Mouse (Mus musculus) embryonic facial prominence, embryonic 13.5 days (tissue): ENCODE data around the gene Slc17a7. TPM values are rescaled to one million over a fixed set of nuclear protein-coding genes. Genes with fewer than 3 reads are reported as not detected.

Source experiments
- ATAC-seq: fragments of 200-750 bp; cut with Nextera tagmentation; 2 replicates; pipeline ENCODE4 v1.8.0; 2017; ENCODE audit warnings: low read depth; ENCODE audit not compliant: insufficient number of reproducible peaks, insufficient read depth, low FRiP score, low TSS enrichment
- H3K27ac ChIP-seq: fragments of 300-500 bp; sonication (generic); 2 replicates; pipeline ENCODE4 v1.5.1; 2015; ENCODE audit warnings: moderate library complexity, mild to moderate bottlenecking, inconsistent platforms
- H3K27me3 ChIP-seq: fragments of 300-500 bp; sonication (generic); 2 replicates; pipeline ENCODE4 v1.6.1; 2015; ENCODE audit warnings: mild to moderate bottlenecking, inconsistent platforms
- H3K36me3 ChIP-seq: fragments of 300-500 bp; sonication (generic); 2 replicates; pipeline ENCODE4 v1.6.1; 2015; ENCODE audit warnings: mild to moderate bottlenecking, inconsistent platforms
- H3K4me1 ChIP-seq: fragments of 300-500 bp; sonication (generic); 2 replicates; pipeline ENCODE4 v1.6.1; 2015; ENCODE audit warnings: inconsistent platforms
- H3K4me2 ChIP-seq: fragments of 300-500 bp; sonication (generic); 2 replicates; pipeline ENCODE4 v1.6.1; 2015; ENCODE audit warnings: moderate library complexity, mild to moderate bottlenecking, inconsistent platforms
- H3K4me3 ChIP-seq: fragments of 300-500 bp; sonication (generic); 2 replicates; pipeline ENCODE4 v1.5.1; 2015; ENCODE audit warnings: mild to moderate bottlenecking, inconsistent platforms
- H3K9ac ChIP-seq: fragments of 300-500 bp; sonication (generic); 2 replicates; pipeline ENCODE4 v1.6.1; 2015; ENCODE audit warnings: mild to moderate bottlenecking, inconsistent platforms
- H3K9me3 ChIP-seq: fragments of 300-500 bp; sonication (generic); 2 replicates; pipeline ENCODE4 v1.6.1; 2016; ENCODE audit warnings: inconsistent platforms
- WGBS: fragments of 180-500 bp; shearing (Covaris S2); methylation state at CpG from one replicate; pipeline ENCODE4 v1.1.7; 2015; ENCODE audit warnings: mixed read lengths; 5-methylcytosine and 5-hydroxymethylcytosine counted together
- microRNA counts: library from miRNA; unstranded; fragments of <30 nt; microRNA quantifications from one replicate; lab custom pipeline; 2016
- microRNA-seq: library from miRNA; unstranded; fragments of <30 nt; microRNA quantifications from one replicate; pipeline ENCODE4, GENCODE M21; 2016
- polyA plus RNA-seq: library from polyadenylated mRNA; unstranded; fragments of >200 nt; fragmentation: Nextera tagmentation; extraction: Ambion mirVana; gene quantifications from 2 replicates; pipeline ENCODE4 v1.2.1, GENCODE M21; 2015

Gene Slc17a7
- polyA plus RNA-seq, 1 experiment from 2014 or later = 0.22 TPM

DNA sequence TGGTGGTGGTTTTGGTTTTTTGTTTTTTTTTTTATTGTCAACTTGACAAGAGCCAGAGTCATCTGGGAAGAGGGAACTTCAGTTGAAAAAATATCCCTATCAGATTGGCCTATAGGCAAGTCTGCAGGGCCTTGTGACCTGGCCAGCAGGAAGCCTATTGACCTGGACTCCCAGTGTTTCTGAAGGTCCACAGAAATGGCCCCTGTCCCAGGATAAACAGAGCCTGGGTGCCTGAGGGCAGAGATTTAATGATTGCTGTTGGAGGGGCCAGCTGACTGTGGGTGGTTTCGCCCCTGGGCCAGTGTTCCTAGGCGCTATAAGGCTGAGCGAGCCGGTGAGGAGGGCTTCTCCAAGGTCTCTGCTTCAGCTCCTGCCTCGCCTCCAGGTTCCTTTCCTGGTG lies 50.0 kb downstream of the Slc17a7 start:
- WGBS = 51% methylated on average over 5 of the region's 5 CpGs
- Histone ChIP-seq H3K27me3 (peaks cover 35% of the 10 kb centered on the region), H3K36me3 (peaks cover 17% of the 10 kb centered on the region), H3K4me1 (peaks cover 34% of the 10 kb centered on the region), H3K9me3 (0 out of 2 replicates have a peak, but pooled peaks cover under 1% of the 10 kb centered on the region), H3K9ac (no peak overlapping the region), H3K4me3 (no peak overlapping the region), H3K4me2 (no peak overlapping the region), H3K27ac (no peak overlapping the region)
- ATAC-seq = no peak

DNA sequence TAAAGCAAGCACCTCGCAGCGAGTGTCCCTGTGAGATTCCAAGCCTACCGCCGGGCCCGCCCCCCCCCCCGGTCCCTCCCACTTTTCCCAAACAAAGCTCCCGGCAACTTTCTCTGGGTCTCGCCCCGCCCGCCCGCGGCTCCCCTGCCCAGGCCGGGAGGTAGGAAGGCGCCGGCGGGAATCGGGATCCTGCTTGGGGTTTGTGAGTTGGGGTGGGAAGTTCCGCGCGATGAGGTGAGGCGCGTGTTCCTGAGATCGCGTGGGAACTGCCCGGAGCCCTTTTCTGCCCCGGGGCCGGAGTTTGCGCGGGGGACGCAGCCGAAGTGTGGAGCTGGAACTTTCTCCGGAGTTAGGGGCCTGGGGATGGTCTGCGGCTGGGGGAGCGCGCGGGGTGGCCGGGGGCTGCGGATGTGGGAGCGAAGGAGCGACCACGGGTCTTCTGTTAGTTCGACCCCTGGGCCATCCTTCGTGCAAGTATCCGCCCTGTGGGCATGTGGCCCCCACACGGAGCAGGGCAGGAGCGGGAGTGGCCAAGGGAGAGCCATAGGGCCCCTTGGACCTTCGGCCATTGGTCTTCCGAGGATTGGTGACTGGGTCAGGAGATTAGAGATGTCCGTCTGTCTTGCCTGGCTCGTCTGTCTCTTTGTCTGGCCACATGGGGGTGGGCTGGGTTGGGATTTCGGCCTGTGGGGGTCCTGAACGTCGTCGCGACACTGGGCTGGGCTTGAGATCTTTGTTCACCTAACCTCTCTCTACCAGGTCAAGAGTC lies 52.1 kb downstream of the Slc17a7 start, which contains the start of gene Tead2:
TSS of gene Tead2 (plus strand) at position 81 of the 769 bp plus-strand sequence.
- Histone ChIP-seq H3K27me3 (peaks cover 19% of the 10 kb centered on the region), H3K4me2 (peak within 1 kb of the TSS; percentile 84), H3K27ac (peak within 1 kb of the TSS; percentile 99), H3K9ac (peak within 1 kb of the TSS; percentile 99), H3K9me3 (no peaks in the 10 kb centered on the region), H3K4me3 (peak within 1 kb of the TSS; percentile 89), H3K36me3 (peaks cover 39% of the 10 kb centered on the region), H3K4me1 (peaks cover 41% of the 10 kb centered on the region)
- peak; percentile 39; the same call in 1 of the 2 replicates for ATAC-seq
- whole genome bisulfite sequencing = under 1% methylated on average over 53 of the region's 55 CpGs

DNA sequence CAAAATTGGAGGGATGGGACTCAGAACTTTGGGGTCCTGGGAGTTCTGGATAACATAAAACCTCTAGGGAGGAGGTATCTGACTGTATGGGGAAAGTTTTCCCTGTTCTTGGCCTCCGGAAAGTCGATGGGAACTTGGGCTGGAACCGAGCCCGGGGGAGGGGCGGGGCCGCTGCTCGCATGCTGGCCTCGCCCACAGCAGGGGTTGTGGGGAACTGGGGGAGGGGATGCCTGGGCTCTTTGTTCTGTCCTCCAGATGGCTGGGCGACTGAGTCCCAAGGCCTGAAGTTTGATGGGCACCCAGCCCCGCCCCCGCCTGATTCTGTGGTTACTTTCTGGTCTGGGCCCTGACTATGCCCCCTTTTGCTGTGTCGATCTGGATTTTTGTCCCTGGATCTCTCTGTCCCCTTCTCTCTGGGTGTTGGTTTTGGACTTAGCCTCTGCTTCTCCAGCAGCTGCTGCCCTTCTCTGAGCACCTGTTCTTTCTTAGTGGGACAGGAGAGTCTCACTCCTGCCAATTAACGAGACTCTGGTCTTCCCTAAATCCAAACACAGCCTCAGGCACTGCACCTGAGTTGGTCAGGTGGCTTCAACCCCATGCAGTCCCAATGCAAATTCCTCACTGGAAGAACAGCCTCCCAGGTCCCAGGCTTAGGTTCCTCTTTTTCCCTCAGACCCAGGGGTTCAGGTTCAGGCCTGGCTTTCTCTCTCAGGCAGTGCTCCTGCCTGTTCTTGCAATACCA lies 52.9 kb downstream of the Slc17a7 start:
- Histone ChIP-seq H3K4me3 (peak overlapping the region; percentile 89), H3K27ac (peak overlapping the region; percentile 99), H3K9ac (peak overlapping the region; percentile 99), H3K4me2 (peak overlapping the region; percentile 84), H3K36me3 (peaks cover 46% of the 10 kb centered on the region), H3K9me3 (no peaks in the 10 kb centered on the region), H3K4me1 (peaks cover 44% of the 10 kb centered on the region), H3K27me3 (peaks cover 11% of the 10 kb centered on the region)
- peak; percentile 77 for ATAC-seq
- WGBS = under 1% methylated on average over 13 of the region's 13 CpGs

DNA sequence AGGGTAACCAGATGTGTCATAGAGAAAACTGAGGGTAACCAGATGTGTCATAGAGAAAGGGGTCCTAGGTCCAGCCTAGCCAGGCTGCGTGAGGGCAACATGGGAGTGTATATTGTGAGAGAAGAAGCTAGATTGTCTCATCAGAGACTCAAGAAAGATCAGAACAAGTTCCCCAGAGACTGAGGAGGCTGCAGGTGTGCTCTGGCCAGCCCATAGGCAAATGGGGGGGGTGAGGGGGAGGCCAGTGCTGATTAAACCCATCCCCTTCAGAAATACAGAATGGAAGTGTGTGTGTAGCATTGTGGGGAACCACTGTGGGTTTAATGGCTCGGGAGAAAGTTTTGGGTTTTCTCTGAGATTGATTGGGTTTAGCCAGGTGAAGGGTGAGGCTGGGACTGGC lies 57.9 kb downstream of the Slc17a7 start:
- H3K9ac ChIP-seq = no peak overlapping the region
- no peak overlapping the region for H3K4me3 ChIP-seq
- ATAC-seq = no peak
- WGBS = 83% methylated on average over 2 of the region's 2 CpGs
- H3K36me3 ChIP-seq = peaks cover 97% of the 10 kb centered on the region
- no peaks in the 10 kb centered on the region for H3K9me3 ChIP-seq
- H3K27me3 ChIP-seq = no peaks in the 10 kb centered on the region
- H3K4me1 ChIP-seq = peaks cover 34% of the 10 kb centered on the region
- H3K4me2 ChIP-seq = no peak overlapping the region
- no peak overlapping the region for H3K27ac ChIP-seq

DNA sequence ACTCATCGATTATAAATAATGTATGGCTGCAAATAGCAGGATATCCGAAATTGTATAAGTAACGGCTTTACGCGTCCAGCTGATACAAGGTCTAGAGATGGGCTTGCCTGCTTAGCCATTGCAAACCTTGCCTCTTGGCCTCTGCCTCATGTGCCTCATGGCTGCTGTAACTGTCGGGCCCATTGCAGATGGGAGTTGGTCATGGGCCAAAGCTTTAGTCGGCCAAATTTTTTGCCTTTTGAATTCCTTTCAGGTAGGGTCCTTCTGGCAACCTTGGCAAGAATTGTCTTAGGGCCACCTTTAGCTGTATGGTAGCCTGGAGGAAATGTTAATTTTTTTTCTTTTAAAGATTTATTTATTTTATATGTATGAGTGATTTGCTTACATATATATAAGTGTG lies 61.1 kb downstream of the Slc17a7 start:
- Histone ChIP-seq H3K4me2 (no peak overlapping the region), H3K9me3 (no peaks in the 10 kb centered on the region), H3K27ac (no peak overlapping the region), H3K4me3 (no peak overlapping the region), H3K4me1 (peaks cover 11% of the 10 kb centered on the region), H3K27me3 (no peaks in the 10 kb centered on the region), H3K9ac (no peak overlapping the region), H3K36me3 (peaks cover 98% of the 10 kb centered on the region)
- ATAC-seq = no peak
- 95% methylated on average over 7 of the region's 7 CpGs for WGBS

MicroRNA genes within 50 kb of the gene (microRNA counts, 519-probe panel; counts per million panel counts)
- microRNA mmu-miR-150 (lab: Ali Mortazavi, UCI) = 2,740 counts per million, percentile 66 among the panel's probes with 10 or more counts

Small RNA genes within 50 kb of the gene (microRNA-seq; reads per million reads assigned to microRNA genes)
- gene Mir150 = 12.4 reads per million, percentile 30 among the genes with 10 or more reads in this experiment
- 12.2 reads per million, percentile 30 among the genes with 10 or more reads in this experiment for gene Mir5121
- gene Mir7055 = not detected

Other genes with a start within 250 kb of the Slc17a7 start
- 72.3 and 77.5 TPM in 2 replicates for gene Ap2a1, start 234.5 kb upstream of the Slc17a7 start, polyA plus RNA-seq
- 0.25 and 0.26 TPM in 2 replicates for gene Tsks, start 220.7 kb upstream of the Slc17a7 start, polyA plus RNA-seq
- gene Cpt1c, start 189.1 kb upstream of the Slc17a7 start, polyA plus RNA-seq = 32.0 and 39.1 TPM in 2 replicates
- gene Prmt1, start 177.4 kb upstream of the Slc17a7 start, polyA plus RNA-seq = 534 and 684 TPM in 2 replicates
- gene Irf3, start 166.3 kb upstream of the Slc17a7 start, polyA plus RNA-seq = 92.0 and 99.7 TPM in 2 replicates
- 73.6 and 83.2 TPM in 2 replicates for gene Bcl2l12, start 165.2 kb upstream of the Slc17a7 start, polyA plus RNA-seq
- 38.6 and 40.2 TPM in 2 replicates for gene Scaf1, start 147.6 kb upstream of the Slc17a7 start, polyA plus RNA-seq
- gene Rras, start 146.0 kb upstream of the Slc17a7 start, polyA plus RNA-seq = 19.7 and 23.3 TPM in 2 replicates
- 15.2 and 15.7 TPM in 2 replicates for gene Prr12, start 111.1 kb upstream of the Slc17a7 start, polyA plus RNA-seq
- 64.7 and 66.6 TPM in 2 replicates for gene Nosip, start 101.5 kb upstream of the Slc17a7 start, polyA plus RNA-seq
- 23.0 and 26.0 TPM in 2 replicates for gene Prrg2, start 101.3 kb upstream of the Slc17a7 start, polyA plus RNA-seq
- 375 and 376 TPM in 2 replicates for gene Rcn3, start 71.7 kb upstream of the Slc17a7 start, polyA plus RNA-seq
- 61.6 and 65.1 TPM in 2 replicates for gene Fcgrt, start 60.1 kb upstream of the Slc17a7 start, polyA plus RNA-seq
- 1,651 and 1,760 TPM in 2 replicates for gene Rps11, start 39.5 kb upstream of the Slc17a7 start, polyA plus RNA-seq
- 1,453 and 1,588 TPM in 2 replicates for gene Rpl13a, start 35.2 kb upstream of the Slc17a7 start, polyA plus RNA-seq
- gene Gm45713, start 27.7 kb upstream of the Slc17a7 start, polyA plus RNA-seq = 0.20 TPM in 1 of 2 replicates, not detected in the other
- 1.3 and 1.7 TPM in 2 replicates for gene Flt3l, start 27.5 kb upstream of the Slc17a7 start, polyA plus RNA-seq
- 78.5 and 97.7 TPM in 2 replicates for gene Pih1d1, start 9.6 kb upstream of the Slc17a7 start, polyA plus RNA-seq
- gene Aldh16a1, start 9.4 kb upstream of the Slc17a7 start, polyA plus RNA-seq = 43.6 and 52.0 TPM in 2 replicates
- 1.8 and 2.6 TPM in 2 replicates for gene Gfy, start 15.6 kb downstream of the Slc17a7 start, polyA plus RNA-seq
- not detected in 2 replicates for gene Pth2, start 17.0 kb downstream of the Slc17a7 start, polyA plus RNA-seq
- 0.53 and 1.2 TPM in 2 replicates for gene Ccdc155, start 40.9 kb downstream of the Slc17a7 start, polyA plus RNA-seq
- gene Dkkl1, start 48.2 kb downstream of the Slc17a7 start, polyA plus RNA-seq = 2.3 and 3.0 TPM in 2 replicates
- gene Tead2, start 51.8 kb downstream of the Slc17a7 start, polyA plus RNA-seq = 221 and 233 TPM in 2 replicates
- 1.6 and 2.8 TPM in 2 replicates for gene Cd37, start 75.2 kb downstream of the Slc17a7 start, polyA plus RNA-seq
- gene Slc6a16, start 77.1 kb downstream of the Slc17a7 start, polyA plus RNA-seq = 0.17 and 0.29 TPM in 2 replicates
- not detected in 2 replicates for gene Slc6a21, start 113.6 kb downstream of the Slc17a7 start, polyA plus RNA-seq
- 17.8 and 23.8 TPM in 2 replicates for gene Trpm4, start 169.8 kb downstream of the Slc17a7 start, polyA plus RNA-seq
- 2.2 and 2.9 TPM in 2 replicates for gene Hrc, start 171.3 kb downstream of the Slc17a7 start, polyA plus RNA-seq
- gene Ppfia3, start 203.1 kb downstream of the Slc17a7 start, polyA plus RNA-seq = 6.6 and 8.2 TPM in 2 replicates
- 1.6 and 2.7 TPM in 2 replicates for gene Lin7b, start 206.6 kb downstream of the Slc17a7 start, polyA plus RNA-seq
- gene Snrnp70, start 231.8 kb downstream of the Slc17a7 start, polyA plus RNA-seq = 285 and 299 TPM in 2 replicates
- gene Kcna7, start 241.7 kb downstream of the Slc17a7 start, polyA plus RNA-seq = not detected in 2 replicates
- 4.6 and 6.1 TPM in 2 replicates for gene Ntf5, start 249.7 kb downstream of the Slc17a7 start, polyA plus RNA-seq